Mouse (Mus musculus) B cell, adult 67 days (primary cell): ENCODE results near the gene Trpv3. TPM values are rescaled to one million over a fixed set of nuclear protein-coding genes. Genes with fewer than 3 reads are reported as not detected.

Experiments used
- total RNA-seq, 2 experiments: library from RNA; stranded (reverse); gene quantifications; 4 replicates each; pipeline ENCODE4 v1.2.4; 2023

Gene Trpv3
- total RNA-seq: not detected

DNA sequence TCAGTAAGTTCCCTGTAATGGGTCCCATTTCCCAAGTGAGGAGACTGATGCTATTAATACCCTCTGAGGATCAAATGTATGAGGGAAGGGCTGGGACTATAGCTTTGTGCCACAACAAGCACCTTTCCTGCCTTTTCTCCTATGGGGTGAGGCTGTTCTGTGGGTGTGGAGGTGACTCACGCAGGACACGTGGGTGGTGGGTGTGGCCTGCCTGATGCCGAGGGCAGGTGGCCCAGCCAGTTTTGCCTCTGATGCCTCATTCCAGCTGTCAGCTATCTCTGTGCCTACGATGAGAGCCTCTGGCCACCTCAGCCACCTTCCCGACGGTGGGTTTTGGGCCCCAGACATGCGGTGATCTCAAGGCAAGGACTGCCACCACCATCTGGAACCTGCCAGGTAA is at the start of gene Trpv3:
Gene Trpv3 (plus strand): TSS at position 122 of the 400 bp plus-strand sequence.

DNA sequence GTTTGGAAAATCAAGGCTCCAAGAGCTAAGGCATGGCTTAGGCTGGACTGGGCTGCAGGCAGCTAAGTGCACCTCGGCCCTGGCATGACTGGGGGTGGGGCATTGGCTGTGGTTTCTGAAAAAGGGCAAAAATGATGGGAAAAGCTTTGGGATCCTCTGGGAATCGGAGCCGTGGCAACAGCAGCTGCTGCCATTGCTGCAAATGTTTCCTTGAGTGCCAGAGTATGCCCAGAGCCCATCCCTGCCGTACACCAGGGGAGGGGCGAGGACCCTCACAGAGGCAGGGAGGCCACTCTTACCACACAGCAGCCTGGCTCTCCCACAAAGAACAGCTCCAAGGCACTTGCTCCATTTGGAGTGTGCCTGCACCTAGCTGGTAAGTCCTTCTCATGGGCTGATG is 33.2 kb upstream of the Trpv3 start, which contains the start of gene Trpv1:
Gene Trpv1 (plus strand): TSS at position 301 of the 400 bp plus-strand sequence.

DNA sequence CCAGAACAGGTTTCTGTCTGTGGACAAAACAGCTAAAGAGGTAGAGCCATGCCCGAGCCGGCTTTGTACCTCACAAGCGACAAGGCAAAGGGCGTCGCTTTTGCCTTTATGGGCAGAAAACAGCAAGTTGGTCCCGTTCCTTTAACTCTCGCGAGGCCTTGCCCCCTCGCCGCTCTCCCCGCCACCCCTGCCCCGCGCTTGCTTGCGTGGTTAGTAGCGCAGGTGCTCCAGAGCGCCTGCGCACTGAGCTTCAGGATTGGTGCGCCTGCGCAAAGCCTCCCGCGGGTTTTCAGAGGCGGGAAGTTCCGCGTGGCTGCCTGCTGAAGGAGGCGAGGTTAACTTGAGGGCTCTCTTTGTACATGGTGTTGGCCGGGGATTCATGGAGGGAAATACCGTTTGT is 62.3 kb downstream of the Trpv3 start, which contains the start of the genes Aspa, Gm49340 and Spata22:
Gene Aspa (minus strand): TSS at position 155 of the 400 bp plus-strand sequence.
Gene Gm49340 (plus strand): TSS at position 300 of the 400 bp plus-strand sequence.
Gene Spata22 (plus strand): TSS at position 300 of the 400 bp plus-strand sequence.

Other genes with a start within 250 kb of the Trpv3 start
- gene Camkk1, start 248.4 kb upstream of the Trpv3 start, total RNA-seq: 1 to 10 TPM; 2.7 to 3.0 TPM
- gene Ncbp3, start 219.6 kb upstream of the Trpv3 start, total RNA-seq: 10 to 100 TPM; 21.1 to 22.5 TPM
- gene Itgae, start 176.8 kb upstream of the Trpv3 start, total RNA-seq: under 1 TPM; 0.15 to 0.32 TPM
- 1 to 10 TPM; 3.4 to 4.6 TPM for gene Haspin, start 129.1 kb upstream of the Trpv3 start, total RNA-seq
- gene P2rx5, start 107.0 kb upstream of the Trpv3 start, total RNA-seq: not detected
- 10 to 100 TPM; 42.3 to 46.3 TPM for gene Emc6, start 90.4 kb upstream of the Trpv3 start, total RNA-seq
- gene Tax1bp3, start 90.3 kb upstream of the Trpv3 start, total RNA-seq: 1 to 10 TPM; 6.8 to 7.4 TPM
- 10 to 100 TPM; 22.2 to 25.9 TPM for gene Ctns, start 68.3 kb upstream of the Trpv3 start, total RNA-seq
- 1 to 10 TPM; 2.9 to 3.6 TPM for gene Shpk, start 67.9 kb upstream of the Trpv3 start, total RNA-seq
- under 1 TPM in 1 of 2 experiments, not detected in 1; 0.21 TPM for gene Trpv1, start 33.1 kb upstream of the Trpv3 start, total RNA-seq
- not detected for gene Aspa, start 62.2 kb downstream of the Trpv3 start, total RNA-seq
- gene Gm49340, start 62.4 kb downstream of the Trpv3 start, total RNA-seq: not detected
- gene Spata22, start 62.4 kb downstream of the Trpv3 start, total RNA-seq: not detected
- not detected for gene Olfr20, start 83.4 kb downstream of the Trpv3 start, total RNA-seq
- not detected for gene Olfr376, start 103.9 kb downstream of the Trpv3 start, total RNA-seq
- not detected for gene Olfr1, start 132.2 kb downstream of the Trpv3 start, total RNA-seq
- not detected for gene Olfr378, start 161.1 kb downstream of the Trpv3 start, total RNA-seq
- gene Olfr380, start 190.1 kb downstream of the Trpv3 start, total RNA-seq: not detected
- not detected for gene Olfr381, start 224.2 kb downstream of the Trpv3 start, total RNA-seq
- not detected for gene Olfr382, start 249.8 kb downstream of the Trpv3 start, total RNA-seq